Mouse (Mus musculus): ENCODE measurements around the gene Mybpc2.

Gene Mybpc2

DNA sequence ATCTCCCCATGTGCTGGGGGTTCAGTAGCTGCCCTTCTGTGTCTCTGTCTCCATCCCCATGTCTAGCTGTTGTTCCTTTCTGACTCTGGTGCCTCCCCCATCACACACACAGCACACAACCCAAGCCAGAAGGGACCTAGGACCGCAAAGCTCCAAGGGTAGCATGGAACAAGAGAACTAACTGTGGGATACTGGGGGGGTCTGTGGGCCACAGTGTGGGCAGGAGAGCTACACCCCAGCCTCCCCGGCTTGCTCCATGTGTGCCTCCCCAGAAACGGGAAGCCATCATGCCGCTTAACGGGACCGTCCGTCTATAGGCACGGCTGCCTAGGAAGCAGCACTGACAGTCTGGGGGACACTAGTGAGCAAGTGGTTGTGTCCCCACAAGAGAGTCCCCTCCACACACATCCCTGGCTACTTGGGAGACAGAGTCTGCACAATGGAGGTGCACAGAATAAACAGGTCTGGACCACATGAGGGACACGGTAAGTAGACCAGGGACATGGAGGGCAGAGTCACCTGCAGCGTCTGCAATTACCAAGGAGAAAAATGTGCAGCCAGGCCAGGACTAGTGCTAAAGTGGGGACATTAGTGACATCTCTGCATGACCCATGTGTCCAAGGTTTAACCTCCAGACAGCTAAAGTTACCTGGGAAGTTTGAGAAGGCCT is 60.8 kb downstream of the Mybpc2 start:
- no peak for DNase-seq (ENCODE audit: low read depth)

DNA sequence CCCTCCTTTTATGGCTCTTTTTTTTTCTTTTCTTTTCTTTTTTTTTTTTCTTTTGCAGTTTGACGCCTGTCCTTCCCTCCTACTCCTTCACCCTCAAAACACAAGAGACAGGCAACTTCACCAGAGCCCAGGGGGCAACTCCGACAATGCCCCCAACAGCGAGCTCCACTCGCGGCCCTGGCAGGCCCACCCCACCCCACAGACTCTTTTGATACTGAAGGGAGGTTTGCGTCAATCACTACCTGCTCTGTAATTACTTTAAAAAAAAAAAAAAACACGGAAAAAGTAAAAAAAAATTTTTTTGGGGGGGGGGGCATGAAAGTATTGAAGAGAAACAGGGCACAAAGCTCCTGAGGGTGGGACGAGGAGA is 61.4 kb downstream of the Mybpc2 start:
- no peak for DNase-seq (ENCODE audit: low read depth)

DNA sequence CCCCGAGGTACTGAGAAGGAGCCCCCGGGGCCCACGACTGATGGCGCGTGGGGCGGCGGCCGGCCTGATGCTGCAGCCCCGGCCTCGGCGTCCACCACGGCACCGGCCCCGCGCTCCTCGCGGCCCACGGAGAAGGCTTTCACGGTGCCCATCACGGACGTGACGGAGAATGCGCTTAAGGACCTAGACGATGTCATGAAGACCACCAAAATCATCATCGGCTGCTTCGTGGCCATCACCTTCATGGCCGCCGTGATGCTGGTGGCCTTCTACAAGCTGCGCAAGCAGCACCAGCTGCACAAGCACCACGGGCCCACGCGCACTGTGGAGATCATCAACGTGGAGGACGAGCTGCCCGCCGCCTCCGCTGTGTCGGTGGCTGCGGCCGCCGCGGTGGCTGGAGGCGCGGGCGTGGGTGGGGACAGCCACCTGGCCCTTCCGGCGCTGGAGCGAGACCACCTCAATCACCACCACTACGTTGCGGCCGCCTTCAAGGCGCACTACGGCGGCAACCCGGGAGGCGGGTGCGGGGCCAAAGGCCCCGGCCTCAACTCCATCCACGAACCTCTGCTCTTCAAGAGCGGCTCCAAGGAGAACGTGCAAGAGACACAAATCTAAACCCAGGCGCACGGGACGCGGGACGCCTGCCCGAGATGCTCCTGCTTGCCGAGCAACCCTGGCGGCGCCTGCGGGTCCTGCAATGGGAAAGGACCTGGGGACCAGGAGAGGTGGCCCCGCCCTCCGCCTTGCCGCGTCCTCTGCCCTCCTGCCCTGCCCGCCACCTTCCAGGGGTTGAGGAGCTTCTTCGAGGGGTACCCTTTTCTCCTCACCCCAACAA is 62.0 kb downstream of the Mybpc2 start:
- DNase-seq (ENCODE audit: low read depth): no peak

DNA sequence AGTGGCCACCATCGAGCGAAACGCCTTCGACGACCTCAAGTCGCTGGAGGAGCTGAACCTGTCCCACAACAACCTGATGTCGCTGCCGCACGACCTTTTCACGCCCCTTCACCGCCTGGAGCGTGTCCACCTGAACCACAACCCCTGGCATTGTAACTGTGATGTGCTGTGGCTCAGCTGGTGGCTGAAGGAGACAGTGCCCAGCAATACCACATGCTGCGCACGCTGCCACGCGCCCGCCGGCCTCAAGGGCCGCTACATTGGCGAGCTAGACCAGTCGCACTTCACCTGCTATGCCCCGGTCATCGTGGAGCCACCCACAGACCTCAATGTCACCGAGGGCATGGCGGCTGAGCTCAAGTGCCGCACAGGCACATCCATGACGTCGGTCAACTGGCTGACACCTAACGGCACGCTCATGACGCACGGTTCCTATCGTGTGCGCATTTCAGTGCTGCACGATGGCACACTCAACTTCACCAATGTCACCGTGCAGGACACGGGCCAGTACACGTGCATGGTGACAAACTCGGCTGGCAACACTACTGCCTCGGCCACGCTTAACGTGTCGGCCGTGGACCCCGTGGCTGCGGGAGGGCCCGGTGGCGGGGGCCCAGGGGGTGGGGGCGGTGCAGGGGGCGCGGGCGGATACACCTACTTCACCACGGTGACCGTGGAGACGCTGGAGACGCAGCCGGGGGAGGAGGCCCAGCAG is 62.8 kb downstream of the Mybpc2 start:
- no peak for DNase-seq (ENCODE audit: low read depth)

DNA sequence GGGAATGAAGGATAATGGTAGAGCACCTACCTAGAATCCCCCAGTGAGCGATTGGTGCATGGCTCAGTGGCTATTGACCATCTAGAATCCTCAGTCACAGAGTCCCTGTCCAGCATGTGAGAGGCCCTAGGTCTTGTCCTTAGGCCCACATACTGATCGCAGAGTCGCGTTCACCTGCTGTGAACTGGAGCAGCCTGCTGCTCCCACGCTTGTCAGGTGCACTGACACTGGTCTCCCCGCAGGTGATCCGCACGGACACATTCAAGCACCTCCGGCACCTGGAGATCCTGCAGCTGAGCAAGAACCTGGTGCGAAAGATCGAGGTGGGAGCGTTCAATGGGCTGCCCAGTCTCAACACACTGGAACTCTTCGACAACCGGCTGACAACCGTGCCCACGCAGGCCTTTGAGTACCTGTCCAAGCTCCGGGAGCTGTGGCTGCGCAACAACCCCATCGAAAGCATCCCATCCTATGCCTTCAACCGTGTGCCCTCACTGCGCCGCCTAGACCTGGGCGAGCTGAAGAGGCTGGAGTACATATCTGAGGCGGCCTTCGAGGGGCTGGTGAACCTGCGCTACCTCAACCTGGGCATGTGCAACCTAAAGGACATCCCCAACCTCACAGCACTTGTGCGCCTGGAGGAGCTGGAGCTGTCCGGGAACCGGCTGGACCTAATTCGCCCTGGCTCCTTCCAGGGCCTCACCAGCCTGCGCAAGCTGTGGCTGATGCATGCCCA is 63.5 kb downstream of the Mybpc2 start:
- no peak for DNase-seq (ENCODE audit: low read depth)

DNA sequence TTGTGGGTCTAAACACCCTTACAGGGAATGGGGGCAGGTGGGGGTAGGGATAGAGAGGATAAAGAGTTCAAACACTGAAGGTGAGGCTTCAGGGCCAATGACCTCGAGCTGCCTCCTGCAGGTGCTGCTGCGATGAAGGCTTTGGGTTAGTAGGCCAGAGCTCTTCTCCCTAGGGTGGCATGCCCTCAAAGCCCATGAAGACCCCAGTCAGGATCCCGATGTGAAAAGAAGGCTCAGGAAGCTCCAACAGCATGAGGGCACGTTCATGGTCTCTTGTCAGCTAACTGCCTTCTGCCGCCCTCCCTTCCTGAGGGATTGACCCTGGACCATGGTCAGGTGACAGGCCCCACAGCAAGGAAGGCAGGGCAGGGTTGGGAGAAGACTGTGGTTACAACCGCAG is 64.4 kb downstream of the Mybpc2 start:
- DNase-seq (ENCODE audit: low read depth): no peak

DNA sequence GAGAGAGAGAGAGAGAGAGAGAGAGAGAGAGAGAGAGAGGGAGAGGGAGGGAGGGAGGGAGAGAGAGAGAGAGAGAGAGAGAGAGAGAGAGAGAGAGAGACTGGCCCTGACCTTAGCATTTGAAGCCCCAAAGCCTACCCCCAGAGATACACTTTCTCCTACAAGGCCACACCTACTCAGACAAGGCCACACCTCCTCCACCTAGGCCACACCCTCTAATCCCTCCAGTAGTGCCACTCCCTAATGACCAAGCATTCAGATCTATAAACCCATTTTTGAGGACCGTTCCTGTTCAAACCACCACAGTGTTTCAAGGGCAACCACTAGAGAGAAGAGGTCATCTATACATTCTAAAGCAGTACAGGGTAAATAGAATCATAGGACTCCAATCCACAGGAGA is 68.2 kb downstream of the Mybpc2 start:
- DNase-seq (ENCODE audit: low read depth): no peak

DNA sequence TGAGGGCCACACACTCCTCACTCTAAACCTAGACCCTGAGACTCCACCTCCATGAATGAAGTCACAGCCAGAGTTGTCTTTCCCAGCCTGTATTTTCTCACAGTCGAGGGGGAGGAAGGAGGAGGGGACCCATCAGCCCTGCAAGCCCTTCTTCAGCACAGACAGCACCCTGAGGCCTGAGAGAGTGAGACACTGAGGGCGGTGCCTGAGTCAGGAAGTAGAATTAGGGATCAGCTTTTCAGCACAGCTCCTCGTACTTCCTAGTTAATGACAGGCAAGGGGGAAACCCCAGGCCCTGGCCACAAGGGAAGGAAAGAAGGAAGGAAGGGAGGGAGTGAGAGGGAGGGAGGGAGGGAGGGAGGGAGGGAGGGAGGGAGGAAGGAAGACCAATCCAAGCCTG is 71.2 kb downstream of the Mybpc2 start:
- DNase-seq (ENCODE audit: low read depth): peak; percentile 58
